Mouse (Mus musculus) adrenal gland, postnatal 4 days (tissue): ENCODE measurements around the gene Zfp110. TPM values are rescaled to one million over a fixed set of nuclear protein-coding genes. Genes with fewer than 3 reads are reported as not detected.
"Not testable (repeated sequence)": the region's sequence is repeated elsewhere in the genome, so short reads cannot be mapped to it uniquely, and the experiment has no call there.

ENCODE experiments used
- DNase-seq, 2 experiments: peaks; one replicate each; pipeline ENCODE4 v3.0.0; 2021 to 2022; ENCODE audit warnings: low spot score in 2 of 2, mixed read lengths in 2 of 2
- long read RNA-seq, 2 experiments: library from polyadenylated mRNA; stranded (forward); transcript quantifications; one replicate each; pipeline ENCODE4 v2.0.0; 2021
- total RNA-seq, 2 experiments: library from RNA; stranded (reverse); gene quantifications; 2 replicates each; pipeline ENCODE4 v1.2.3; 2021

Gene Zfp110
- 10 to 100 TPM; 34.2 to 35.4 TPM for total RNA-seq
- long read RNA-seq, experiment 1, partial matches to known transcripts, result 2 of 5 reads
- long read RNA-seq, experiment 1, other reads (novel, unspliced or antisense), result 1 of 5 reads
- long read RNA-seq, experiment 2, transcript Zfp110-201 (8 exons, 3,591 nt), result major isoform, 24 of 36 reads
- long read RNA-seq, experiment 2, partial matches to known transcripts, result 1 of 36 reads
- long read RNA-seq, experiment 2, other reads (novel, unspliced or antisense), result 10 of 36 reads

DNA sequence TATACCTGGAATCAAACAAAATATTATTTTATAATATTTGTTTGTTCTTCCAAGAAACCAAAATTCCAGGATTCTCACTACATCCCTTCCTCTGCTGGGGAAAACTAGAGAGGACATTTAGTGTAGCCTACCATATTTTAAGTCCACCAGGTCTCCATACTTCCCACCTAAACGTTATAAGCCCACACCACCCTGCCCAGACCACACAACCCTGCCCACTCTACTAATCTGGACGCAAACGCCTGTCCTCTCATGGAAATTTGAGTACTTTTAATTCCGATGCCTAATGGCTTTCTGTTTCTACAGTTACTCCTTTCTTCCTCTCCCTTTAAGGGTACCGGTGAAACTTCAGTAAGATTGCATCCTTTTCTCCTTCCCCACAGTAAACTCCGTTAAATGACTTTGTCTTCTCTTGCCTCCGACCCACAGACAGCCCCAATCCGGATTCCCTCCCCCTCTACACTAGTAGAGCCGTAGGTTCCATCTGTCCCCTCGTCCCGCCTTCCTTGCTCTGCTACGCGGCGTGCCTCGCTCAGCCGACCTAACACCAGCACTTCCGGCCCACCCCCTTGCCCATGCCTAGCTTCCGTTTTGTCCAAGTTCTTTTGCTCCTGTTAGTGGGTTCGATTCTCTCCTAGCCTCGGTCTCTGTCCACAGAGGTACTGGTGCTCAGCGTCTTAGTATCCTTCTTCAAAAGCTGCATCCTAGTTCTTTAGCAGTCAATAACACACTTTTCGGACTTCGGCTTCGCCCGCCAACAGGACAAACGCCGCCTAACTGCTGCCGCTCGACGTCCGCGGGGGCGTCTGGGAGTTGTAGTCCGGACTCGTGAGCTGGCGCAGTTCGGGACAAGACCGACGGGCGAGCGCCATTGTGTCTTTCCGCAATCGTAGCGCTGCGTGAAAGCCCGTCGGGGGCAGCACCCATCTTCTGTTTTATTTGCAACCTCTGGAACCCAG lies at the start of gene Zfp110:
Gene Zfp110, plus strand, starts transcription at position 600 of the 959 bp plus-strand sequence.
- peak; percentile 68 to 78 for DNase-seq

DNA sequence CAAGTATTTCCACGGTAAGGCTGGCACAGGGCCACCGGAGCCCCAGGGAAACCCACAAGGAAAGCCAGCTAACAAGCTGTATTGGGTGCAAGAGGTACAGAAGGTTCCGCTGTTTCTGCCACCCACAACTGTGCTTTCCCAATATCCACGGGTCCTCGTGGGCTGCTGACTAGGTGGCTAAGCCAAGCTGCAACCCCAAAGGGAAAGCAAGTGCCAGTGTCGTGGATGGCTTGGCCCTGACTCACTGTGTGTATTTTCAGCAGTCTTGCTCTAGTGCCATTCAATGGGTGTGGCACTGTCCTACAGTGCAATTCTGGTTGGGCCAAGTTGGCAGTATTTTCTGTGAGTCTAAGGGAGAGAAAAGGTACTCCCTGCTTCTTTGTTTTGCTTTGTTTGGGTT lies 47.2 kb upstream of the Zfp110 start:
- no peak for DNase-seq

DNA sequence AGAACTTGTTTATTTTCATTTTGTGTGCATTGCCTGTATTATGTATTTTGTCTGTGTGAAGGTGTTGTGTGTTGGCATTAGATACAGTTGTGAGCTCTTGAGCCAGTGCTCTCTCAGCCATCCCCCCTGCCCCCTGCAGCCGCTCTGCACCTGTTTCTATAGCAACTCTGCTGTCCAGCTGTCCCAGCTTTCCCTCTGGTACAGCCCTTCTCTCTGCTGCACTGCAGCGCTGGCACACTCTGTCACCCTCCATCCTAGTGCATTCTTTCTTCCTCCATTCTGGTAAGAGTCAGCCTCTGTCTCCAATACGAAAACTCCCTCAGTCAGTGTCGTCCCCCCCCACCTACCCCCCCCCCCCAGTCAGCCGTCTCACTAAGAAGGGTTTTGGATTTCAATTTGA lies 46.5 kb upstream of the Zfp110 start:
- DNase-seq, result no peak

DNA sequence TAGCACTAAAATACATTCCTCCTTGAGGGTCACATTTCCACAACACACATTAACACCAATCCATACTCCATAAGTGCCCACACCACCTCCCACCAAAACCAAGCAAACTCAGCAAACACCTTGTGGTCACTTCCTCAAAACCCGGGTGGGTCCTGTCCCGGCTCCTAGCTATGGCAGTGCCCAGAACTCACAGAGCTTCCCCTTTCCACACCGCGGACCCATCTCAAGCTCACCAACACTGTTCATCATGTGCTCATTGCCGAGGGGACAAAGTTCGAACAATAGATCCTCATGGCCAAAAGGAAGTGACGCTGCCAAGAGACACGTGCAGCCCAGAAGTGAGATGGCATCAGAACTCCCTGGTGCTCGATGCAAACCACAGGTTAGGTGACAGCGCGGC lies 41.9 kb upstream of the Zfp110 start:
- not testable (repeated sequence) for DNase-seq

DNA sequence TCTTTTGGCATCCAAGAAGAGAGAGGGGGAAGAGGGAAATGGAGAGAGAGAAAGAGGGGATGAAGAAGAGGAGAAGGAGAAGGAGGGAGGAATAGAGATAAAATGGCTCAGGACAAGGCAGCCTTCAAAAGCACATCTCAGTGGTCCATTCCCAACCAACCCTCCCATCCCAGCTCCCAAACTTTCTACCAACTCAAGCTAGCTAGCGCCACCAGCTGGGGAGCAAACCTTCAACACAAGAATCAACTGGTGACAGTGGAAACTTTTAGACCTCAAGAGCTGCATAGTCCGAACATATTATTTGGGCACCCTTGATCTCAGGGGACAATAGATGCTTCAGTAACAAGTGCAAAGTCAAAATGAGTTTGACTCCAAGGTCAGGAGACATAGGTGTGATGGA lies 36.6 kb upstream of the Zfp110 start:
- no peak for DNase-seq

DNA sequence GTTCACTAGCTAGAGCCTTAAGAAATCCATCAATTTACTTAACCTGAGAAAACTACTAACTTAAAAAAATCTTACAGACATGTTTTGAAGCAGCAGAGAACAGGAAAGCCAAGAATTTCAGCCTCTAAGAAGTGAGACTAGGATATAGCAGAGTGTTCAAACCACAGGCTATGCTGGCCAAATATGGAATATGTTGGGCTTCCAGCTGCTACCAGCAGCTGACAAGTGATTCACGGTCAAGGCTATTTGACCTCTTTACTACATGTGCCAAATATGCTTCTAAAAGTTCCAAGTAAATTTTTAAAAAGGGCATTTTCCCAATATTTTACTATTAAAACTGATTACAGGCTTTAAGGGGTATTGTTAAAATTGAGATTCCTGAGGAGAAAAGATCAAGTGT lies 35.0 kb upstream of the Zfp110 start:
- DNase-seq, result no peak

DNA sequence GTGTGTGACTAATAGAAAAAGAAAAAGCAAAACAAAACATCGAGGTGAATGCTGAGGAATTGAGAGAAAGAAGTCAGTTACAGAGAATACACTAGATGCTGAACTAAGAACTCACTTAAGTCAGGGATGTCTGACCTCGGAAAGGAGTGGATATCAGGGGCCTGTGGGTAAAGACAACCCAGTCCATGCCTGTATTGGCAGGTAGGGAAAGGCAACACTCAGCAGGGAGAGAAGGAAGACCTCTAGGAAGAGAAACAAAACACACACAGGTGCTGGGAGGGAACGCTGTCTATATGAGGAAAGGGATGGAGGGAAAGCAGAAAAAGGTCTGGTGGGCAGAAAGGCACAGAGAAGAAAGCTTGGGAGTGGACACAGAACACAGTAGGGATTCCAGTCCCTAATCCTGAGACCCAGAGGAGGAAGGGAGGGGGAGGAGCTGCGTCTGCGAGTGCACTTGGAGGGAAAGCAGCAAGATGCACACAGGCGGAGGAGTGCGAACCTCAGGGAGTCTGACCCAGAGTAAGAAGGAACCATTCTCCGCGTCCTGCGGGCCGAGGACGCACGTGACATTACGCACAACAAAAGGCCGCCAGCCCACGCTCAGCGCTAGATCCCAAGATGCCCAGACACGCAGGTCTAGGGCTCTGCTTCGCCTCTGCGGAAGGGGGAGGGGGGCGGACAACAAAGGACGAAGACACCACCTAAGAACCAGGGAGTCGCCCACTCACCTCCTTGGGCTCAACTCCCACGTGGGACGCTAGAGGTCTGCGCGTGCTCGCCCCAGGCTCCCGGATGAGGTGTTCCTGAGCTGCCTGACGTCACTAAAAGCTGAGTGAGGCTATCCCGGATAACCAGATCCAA lies 31.5 kb upstream of the Zfp110 start, which contains the start of gene Zscan18:
Gene Zscan18, minus strand, starts transcription at position 770 of the 861 bp plus-strand sequence.
- peak; percentile 26 to 44 for DNase-seq

DNA sequence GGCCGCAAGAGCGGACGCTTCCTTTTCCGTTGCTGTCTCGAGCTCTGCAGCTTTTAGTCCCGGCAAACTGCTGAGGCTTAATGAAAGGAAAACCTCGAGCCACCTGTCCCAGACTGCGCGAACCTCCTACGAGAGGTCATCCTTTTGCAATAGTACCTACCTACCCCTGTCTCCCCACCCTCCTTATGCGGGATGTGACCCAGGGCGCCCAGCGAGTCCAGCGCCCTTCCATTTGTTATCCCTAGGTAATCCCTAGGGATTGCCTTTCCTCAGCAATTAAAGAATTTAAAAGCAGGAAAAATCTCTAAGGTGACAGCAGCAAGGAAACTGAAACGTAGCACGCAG lies 30.9 kb upstream of the Zfp110 start:
- DNase-seq, result no peak

DNA sequence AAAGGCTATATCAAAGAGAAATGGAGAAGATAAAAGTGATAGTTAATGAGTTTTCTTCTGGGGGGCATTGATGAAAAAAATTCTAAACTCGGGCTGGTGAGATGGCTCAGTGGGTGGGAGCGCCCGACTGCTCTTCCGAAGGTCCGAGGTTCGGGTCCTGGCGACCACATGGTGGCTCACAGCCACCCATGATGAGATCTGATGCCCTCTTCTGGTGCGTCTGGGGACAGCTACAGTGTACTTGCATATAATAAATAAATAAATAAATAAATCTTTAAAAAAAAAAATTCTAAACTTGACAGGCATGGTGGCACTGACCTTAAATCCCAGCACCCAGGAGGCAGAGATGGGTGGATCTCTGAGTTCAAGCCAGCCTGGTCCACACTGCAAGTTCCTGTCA lies 19.0 kb upstream of the Zfp110 start:
- DNase-seq, result no peak

DNA sequence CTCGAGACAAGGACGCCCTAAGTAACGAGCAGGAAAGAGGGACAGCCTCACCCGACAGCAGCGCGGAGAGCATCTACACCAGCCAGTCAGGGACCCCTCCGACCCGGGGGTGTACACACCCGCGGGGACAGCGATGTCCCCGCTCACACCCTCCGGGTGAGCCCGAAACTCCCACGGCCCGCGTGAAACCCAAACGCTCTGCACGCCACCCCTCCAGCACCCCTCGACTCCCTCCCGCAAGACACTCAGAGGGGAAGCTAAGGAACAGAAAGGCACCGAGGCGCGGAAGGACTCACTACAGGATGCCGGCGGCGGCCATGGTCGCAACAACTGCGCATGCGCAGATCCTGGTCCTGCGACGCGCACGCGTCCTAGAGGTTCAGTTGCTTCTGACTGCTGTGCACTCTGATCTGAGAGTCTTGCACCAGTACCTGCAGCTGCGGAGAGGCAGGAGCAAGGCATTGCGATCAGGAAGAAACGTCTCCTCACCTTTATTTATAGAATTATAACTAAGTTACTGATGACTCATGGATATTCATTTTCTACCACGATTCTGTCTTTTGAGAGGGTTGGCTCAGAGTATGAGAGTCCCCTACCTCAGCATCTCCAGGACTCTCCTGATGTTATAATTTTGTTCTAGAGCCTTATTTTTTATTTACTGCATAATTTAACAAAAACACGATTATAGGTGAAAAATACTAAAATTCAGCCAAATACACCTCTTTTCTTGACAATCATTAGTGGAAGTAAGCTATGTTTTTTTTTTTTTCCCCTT lies 15.9 kb upstream of the Zfp110 start, which contains the start of gene Zfp329:
Gene Zfp329, minus strand, starts transcription at position 338 of the 775 bp plus-strand sequence.
- peak; percentile 84 to 86 for DNase-seq

DNA sequence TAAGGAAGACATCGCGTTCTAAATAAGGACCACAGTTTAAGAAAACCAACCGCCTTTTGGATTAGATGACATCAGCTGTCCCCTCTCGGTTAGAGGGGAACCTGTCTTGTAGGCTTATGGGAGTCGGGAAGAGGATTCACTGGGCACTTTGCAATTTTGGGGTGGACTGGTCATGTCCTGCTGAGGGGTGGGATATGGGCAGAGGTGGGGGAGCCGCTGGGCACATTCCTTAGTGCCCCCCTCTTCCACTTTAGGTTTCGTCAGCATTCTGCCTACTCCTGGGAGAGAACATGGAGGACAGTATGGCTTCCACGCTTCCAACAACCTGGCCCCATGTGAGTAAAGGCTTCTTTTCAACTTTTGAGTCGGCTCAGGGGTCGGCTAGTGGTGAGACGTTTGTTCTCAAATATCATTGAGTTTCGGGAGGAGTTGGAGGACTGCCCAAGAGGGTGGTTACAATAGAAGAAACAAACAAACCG lies 671 bp downstream of the Zfp110 start:
- no peak for DNase-seq

DNA sequence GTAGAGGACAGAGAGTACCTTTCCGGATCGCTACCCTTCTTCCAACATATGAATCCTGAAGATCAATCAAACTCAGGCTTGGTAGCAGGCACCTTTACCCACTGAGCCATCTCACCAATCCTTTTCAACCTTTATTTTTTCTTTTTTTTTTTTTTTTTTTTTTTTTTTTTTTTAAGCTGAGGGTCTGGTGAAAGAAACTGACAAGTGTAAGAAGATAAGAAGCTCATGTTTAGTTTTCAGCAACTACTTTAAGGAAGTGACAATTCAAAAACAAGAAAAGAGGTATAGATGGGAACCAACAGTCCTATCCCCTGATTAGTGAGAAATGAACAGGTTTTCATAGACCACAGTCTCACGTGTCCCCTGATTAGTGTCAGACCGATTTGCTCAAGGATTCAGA lies 1.2 kb downstream of the Zfp110 start:
- no peak for DNase-seq

DNA sequence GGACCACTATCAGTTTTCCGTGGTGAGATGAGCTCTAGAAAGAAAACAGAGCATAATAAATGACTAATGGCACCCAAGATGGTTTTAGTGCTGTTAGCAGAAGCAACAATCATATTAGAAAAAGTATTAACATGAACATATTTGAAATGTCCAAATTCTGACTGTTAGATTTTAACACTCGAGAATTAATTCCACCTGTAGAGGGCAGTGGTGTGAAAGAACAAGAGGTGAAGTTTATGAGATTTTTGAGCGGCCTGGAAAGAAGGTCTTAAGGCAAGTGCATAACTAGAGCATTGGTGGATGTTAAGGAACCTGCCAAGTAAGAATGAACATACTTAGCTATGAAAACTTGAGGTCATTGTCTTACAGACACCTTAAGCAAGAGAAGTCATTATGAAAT lies 39.7 kb downstream of the Zfp110 start:
- no peak for DNase-seq

DNA sequence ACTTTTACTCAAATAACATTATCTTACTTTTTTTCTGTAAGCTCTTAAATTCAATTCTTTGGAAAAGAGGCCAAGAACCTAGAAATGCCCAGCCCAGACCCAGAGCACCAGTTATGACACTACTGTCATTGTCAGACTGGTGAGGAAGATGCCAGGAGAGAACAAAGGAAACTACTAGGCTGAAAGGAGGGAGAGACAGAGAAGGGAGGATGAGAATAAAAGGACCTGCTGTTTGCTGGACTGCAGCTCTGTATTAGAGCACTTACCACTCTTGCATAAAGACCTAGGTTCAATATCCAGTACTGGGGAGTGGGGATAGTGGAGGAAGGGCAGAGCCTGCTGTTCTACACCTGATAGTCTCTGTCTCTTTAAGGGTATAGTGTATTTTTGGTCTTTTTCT lies 45.5 kb downstream of the Zfp110 start:
- DNase-seq, result no peak

DNA sequence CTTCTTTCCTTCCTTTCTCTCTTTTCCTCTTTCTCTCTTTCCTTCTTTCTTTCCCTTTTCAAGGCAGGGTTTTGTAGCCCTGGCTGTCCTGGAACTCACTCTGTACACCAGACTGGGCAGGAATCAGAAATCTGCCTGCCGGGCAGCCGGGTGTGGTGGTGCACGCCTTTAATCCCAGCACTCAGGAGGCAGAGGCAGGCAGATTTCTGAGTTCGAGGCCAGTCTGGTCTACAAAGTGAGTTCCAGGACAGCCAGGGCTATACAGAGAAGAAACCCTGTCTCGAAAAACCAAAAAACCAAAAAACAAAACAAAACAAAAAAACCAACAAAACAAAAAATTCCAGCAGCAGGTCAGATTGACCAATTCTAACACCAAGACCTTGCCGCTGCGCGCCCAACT lies 45.9 kb downstream of the Zfp110 start:
- not testable (repeated sequence) for DNase-seq

DNA sequence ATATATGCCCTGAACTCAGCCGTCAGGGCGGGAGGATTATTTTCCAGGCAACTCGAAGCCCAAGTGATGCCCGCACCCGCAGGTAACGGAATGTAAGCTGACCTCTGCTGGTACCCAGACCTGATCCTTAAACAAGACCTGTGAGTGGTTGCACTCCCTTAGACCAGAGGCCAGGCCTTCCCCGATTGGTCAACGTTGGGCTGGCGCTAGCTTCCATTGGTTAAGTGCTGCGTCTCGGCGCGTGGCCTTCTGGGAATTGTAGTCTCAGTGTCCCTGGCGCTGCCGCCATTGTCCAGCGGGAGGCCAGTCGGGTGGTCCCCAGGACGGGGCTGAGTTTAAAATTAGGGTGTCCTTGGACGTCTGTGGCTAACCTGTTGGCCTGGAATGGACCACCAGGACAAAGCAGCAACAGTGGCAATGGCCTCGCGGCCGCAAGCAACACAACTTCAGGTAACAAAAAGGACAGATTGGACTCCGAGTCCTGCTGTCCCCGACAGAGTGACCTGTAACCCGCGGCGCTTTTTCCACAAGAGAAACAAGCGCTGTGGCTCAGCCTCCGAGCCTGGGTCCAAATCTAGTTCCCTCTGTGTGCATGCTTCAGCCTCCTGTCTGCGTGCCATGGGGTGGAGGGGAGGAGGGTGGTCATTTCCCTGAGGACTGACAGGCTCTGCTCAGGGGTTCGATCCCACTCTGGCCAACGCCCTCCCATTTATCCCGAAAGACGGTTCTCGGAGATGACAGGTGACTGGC lies 46.5 kb downstream of the Zfp110 start, which contains the start of gene Zfp128:
Gene Zfp128, plus strand, starts transcription at position 267 of the 750 bp plus-strand sequence.
- DNase-seq, result peak; percentile 69 to 86

DNA sequence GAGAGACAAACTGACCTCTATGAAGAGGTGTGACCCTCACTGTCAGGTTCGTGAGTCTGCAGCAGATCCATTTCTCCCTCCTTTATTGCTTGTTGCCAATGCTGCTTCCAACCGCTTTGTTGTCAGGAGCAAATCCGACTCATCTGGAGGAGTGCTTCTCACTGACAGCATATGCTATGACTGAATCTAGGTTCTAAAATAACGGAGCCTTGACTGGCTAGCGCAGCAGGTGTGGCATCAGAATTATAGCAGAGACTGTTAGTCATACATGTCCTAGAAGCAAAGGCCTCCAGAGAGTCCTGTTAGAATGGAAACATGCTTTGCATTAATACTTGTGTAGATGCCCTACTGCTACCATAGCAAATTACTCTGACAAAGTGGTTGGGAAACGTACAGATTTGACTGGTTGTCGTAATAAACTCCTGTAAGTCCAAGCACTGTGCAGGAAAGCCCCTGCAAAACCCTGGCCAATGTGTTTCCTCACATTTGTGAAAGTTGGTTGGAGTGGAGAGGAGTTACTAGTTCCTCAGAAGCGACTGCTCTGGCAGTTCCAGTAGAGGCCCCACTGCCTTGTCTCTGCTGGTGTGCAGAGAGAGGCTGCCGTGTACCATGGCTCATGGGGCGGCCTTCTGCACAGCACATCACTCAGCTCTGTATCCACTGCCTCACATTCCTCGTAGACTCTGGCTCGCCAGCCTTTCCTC lies 52.2 kb downstream of the Zfp110 start:
- DNase-seq, result no peak

DNA sequence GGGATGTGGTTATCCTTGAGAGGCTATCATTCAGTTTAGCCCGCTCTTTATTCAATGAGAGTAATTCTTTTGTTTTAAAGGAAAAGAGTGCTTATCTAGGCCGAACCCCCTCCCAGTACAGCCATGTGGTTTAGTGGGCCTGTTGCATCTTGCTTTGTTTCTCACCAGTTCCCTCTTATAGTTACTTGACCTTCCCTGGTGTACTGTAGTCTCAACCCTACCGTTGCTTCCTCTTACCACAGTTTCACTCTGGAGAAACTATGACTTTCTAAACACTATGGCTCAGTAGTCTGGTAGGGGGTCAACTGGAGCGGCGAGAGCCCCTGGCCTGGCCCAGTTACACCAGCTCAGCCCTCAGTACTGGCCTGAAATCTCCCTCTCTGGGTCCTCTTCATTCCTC lies 53.0 kb downstream of the Zfp110 start:
- DNase-seq, result no peak

DNA sequence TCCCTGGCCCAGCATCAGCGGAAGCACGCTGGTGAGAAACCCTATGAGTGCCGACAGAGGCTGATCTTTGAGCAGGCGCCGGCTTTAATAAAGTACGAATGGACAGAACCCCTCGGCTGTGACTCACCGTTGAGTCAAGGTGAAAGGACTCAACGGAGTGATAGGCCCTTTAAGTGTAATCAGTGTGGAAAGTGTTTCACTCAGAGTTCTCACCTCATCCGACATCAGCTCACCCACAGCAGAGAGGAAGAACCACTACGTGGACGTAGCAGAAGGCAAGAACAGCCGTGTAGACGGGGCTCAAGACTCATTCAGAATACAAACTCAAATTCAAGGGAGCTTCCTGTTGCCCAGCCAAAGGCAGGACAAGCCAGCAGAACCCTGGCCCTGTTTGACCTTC lies 56.4 kb downstream of the Zfp110 start:
- DNase-seq, result no peak
